Mouse (Mus musculus) cerebellum, adult 8-10 months (tissue): ENCODE measurements around the gene Trh.

Experiments used
- DNase-seq: peaks from one replicate; pipeline ENCODE4 v3.0.0; 2022

The Trh gene

DNA sequence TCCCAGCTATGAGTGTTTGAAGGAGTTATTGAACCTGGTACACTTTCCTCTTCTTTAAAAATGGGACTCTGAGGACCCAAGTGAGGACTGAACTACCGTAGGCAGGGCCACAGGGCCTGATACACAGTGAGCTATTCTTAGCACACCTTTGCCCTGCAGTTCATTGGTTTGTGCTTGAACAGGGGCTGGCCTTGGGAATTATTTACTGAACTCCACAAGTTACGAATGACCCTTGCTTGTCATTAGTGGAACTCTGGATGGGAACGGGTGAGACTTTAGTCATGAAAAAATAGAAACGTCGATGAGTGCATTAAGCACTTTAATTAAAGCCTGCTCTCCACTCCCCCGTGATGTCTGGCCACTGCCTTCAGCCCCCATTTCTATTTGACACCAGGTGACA is 22.8 kb downstream of the Trh start:
- DNase-seq, result no peak

DNA sequence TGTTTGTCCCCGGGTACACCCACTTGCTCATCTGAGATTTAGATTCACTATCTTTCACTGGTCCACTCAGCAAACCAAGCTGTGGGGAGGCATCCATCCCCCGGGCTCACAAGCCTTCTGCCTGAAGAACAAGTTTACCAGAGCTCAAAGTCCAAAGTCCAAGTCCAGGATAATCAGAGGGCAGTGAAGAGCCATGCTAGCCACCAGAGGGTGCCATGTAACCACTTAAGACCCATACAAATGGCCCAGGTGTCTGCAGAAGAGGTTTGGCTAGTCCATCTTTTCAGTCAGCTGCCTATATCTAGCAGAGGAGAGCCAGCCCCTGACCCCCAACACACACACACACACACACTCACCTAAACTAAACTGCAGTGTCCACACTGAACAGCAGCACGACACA is 25.0 kb downstream of the Trh start:
- DNase-seq, result peak; percentile 13

DNA sequence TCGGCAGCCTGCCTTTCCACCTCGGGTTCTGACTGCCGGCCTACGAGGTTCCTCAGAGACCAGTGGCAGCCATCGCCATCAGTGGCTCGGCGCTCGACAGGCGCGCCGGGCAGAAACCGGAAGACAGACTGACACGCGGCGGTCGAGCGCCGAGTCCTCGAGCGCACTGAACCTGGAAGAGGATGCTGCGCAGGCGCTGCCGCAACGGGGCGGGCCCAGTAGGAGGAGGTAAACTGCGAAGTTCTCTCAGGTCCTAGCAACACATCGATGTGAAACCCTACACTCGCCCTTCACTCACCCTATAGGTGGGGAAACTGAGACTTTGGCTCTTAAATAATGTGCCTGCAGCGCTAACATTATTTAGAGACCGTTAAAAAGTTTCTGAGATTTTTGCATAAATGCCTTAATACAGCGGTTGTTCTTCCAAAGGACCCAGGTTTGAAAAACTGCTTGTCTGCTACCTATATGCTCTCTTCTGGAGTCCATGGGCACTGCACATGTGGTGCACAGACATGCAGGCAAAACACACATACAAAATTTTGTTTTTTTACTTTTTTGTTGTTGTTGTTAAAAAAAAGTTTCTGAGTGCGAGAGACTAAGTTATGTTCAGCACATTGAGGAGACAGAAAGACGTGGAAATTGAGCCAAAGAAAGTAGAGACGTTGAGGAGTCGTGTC is 29.5 kb downstream of the Trh start, which contains the start of gene Rbsn:
Rbsn (minus strand) TSS at position 153 of the 677 bp plus-strand sequence.
- peak; percentile 89 for DNase-seq

DNA sequence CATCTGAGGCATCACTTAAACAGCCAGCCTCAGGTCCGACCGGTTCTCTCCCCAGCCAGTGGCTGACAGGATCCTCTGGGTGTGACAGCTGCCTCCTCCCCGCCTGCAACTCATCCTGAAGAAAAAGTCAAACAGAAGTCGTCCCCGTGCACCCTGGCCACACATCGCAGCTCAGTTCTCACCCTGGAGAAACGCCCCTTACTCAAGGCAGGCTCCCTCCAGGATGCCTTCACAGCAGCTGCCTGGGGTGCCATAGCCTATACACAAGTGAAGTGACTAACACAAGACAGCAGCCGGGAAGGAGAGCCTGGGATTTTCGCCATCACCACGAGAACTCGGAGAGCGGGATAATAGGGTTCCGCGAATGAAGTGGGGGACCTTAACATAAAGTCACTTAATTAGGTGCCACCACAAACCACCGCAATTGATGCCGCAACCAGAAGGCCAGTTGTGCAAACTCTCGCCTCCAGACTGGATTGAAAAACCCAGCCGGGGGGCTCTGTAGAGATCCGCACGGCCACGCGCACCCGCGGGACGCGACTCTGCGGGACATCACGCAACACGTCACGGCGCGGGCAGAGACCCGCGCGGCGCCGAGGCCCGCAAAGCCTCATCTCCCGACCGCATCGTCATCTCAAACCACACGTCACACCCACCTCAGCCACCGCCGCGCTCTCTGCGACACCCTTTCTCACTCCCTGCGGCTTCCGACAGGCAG is 30.2 kb downstream of the Trh start:
- DNase-seq, result no peak

DNA sequence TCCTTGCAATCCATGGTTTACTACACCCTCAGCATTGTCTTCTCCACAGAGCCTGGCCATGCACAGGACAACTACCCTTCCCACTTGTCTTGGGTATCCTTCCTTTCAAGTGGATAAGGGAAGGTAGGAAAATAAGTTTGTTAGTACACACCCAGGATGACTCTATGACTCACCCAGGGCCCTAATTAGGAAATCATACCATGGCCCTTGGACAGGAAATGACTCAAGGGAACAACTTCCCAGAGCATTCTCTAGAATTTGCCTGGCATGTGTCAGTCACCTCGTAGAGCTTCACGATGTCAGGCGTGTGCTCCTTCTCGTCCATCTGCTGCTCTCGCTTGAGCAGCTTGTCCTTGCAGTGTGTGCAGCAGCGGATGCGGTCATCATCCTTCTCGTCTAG is 45.0 kb downstream of the Trh start:
- DNase-seq, result no peak
